Mouse (Mus musculus) stomach, postnatal 0 days (tissue): ENCODE data around the gene Prkd3.

Source experiments
- CTCF ChIP-seq: IDR thresholded peaks from 2 replicates; pipeline ENCODE4 v1.5.1; 2016; ENCODE audit warnings: antibody characterized with exemption, low read depth, mild to moderate bottlenecking, moderate library complexity
- EP300 ChIP-seq: optimal IDR thresholded peaks from 2 replicates; pipeline ENCODE3; 2016; ENCODE audit warnings: antibody characterized with exemption

DNA sequence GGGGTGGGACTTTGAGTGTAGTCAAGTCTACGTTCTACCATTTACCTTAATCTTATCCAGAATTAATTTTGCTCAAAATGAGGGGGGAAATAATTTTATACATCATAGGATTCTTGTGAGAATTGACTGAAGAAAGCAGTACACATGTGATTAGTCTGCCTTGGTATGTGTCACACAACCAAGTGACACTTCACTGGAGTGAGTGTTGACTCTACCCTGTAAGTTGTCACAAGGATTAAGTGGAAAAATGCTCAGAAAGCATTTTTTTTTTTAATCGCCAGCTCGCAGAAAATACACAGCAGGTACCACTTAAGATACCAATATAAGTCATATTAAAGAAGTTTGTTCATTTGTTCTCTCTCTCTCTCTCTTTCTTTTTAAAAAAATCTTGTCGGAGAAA lies 3.9 kb upstream of the Prkd3 start:
- TF ChIP-seq CTCF: no peak
- no peak for TF ChIP-seq EP300
